Mouse (Mus musculus) gastrocnemius, postnatal 14 days (tissue): ENCODE results near the gene 4933407L21Rik. TPM values are rescaled to one million over a fixed set of nuclear protein-coding genes. Genes with fewer than 3 reads are reported as not detected.

Source experiments
- DNase-seq: peaks from one replicate; pipeline ENCODE4 v3.0.0; 2021; ENCODE audit warnings: mixed read lengths
- intact Hi-C: fragments of 180-260 bp; cut with DNase I; formaldehyde crosslinking; loops from one replicate; pipeline ENCODE4 v1.15.1; 2025; ENCODE audit warnings: low total_unique reads
- total RNA-seq, 2 experiments: library from RNA; stranded (reverse); gene quantifications; 2 replicates each; pipeline ENCODE4 v1.2.3; 2021

4933407L21Rik gene
- total RNA-seq, 2 experiments from 2014 or later = 0.31 to 0.33 TPM

- no peak for DNase-seq
- intact Hi-C loops = no loop called here
These were observed 15.1 kb upstream of the 4933407L21Rik start for GRCm38 (mm10) chr1:85913078-85913755.

DNA sequence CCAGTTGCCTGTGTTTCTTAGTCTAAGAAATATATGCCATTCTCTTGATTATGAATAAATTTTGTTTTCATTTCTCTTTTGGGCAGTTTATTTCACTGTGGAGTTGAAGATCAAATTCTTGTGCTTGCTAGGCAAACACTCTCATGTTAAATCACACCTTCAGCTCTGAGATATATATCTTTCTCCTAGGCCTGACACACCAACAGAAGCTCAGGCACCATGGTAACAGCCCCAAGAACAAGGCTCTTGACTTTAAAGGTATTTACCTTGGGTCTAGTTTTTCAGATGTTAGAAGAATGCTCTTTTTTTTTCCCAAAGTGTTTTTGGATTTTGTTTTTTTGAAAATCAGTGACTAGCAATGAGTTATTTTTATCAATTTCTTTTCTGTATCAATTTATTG lies 12.4 kb upstream of the 4933407L21Rik start:
- no peak for DNase-seq
- intact Hi-C loops = no loop called here

- intact Hi-C loops = no loop called here
- DNase-seq = no peak
These were observed 11.3 kb upstream of the 4933407L21Rik start for GRCm38 (mm10) chr1:85916830-85917450.

- DNase-seq = no peak
- intact Hi-C loops = no loop called here
These were observed 8.7 kb upstream of the 4933407L21Rik start for GRCm38 (mm10) chr1:85919621-85920020.

DNA sequence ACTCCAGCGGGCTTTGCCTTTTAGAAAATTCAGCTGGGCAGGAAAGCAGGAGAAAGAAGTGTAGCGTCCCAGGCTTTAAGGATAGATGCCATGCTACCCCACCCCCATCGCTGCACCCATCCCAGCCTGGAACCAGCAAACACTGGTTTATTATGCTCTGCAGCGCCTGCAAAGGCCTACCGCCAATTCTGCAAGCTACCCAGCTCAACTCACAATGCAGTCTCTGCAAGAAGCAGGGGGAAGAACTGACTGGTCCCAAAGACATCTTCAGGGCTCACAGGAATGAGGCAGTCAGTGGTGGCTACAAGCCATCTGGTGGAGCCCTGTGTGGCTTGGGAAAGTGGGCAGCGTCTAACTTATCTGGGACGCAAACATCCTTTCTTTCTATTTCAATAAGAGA lies 6.6 kb upstream of the 4933407L21Rik start:
- DNase-seq = no peak
- intact Hi-C loops = no loop called here

DNA sequence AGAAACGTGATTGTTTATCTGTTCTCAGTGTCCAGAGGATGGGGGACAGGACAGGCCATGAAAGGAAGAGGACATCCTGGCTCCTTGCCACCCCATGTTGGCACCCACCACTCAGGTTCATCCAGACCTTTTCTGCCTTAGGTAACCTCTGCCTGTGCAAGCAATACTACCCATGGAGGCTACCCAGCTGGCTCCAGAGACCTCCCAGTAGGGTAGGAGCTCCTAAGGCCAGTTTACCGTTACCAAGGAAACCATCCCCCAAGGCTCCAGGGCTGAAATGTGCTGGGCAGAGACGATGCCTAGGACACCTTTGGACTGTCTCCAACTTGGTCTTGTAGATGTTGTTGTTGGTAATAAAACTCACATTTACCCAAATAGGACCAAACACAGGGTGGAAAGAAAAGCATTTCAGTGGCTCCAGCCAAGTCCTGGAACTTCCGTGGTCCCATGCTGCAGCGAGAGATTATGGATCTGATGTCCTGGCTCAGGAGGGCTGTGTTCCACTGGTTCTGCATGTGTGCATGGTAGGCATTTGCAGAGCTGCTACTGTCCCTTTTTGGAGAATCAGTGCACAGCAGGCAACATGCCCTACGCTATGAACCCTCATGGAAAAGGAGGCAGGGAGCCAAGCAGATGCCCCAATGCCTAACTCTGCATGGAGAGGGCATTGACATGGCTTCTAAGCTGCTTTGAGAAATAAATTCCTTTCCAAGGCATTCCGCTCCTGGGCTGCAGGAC lies 6.0 kb upstream of the 4933407L21Rik start:
- no peak for DNase-seq
- intact Hi-C loops = no loop called here

DNA sequence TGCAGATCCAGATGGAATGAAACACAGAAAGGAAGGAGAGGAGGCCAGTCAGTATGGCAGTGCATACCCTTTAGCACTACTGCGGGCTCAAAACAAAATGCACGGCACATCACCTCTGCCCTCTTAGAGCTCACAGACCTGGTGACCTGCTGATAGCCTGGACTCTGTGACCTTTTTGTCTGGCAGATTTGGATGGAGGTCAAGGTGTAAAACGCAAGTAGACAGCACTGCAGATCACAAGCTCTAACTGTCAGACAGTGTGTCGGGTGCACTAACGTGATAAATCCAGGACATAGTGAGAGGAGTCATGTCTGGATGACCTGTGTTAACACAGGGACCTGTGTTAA lies 5.4 kb upstream of the 4933407L21Rik start:
- intact Hi-C loops = no loop called here
- no peak for DNase-seq

- no peak for DNase-seq
- intact Hi-C loops = no loop called here
These were observed 3.1 kb upstream of the 4933407L21Rik start for GRCm38 (mm10) chr1:85925183-85925582.

- DNase-seq = no peak
- intact Hi-C loops = no loop called here
These were observed 394 bp downstream of the 4933407L21Rik start for GRCm38 (mm10) chr1:85928688-85929065.

- intact Hi-C loops = no loop called here
- no peak for DNase-seq
These were observed 1.1 kb downstream of the 4933407L21Rik start for GRCm38 (mm10) chr1:85929406-85929805.

- intact Hi-C loops = no loop called here
- no peak for DNase-seq
These were observed 2.9 kb downstream of the 4933407L21Rik start for GRCm38 (mm10) chr1:85931170-85931569.

GRCm38 (mm10) chr1:85933226-85933625 lies 4.9 kb downstream of the 4933407L21Rik start:
- intact Hi-C loops = no loop called here
- DNase-seq = no peak

DNA sequence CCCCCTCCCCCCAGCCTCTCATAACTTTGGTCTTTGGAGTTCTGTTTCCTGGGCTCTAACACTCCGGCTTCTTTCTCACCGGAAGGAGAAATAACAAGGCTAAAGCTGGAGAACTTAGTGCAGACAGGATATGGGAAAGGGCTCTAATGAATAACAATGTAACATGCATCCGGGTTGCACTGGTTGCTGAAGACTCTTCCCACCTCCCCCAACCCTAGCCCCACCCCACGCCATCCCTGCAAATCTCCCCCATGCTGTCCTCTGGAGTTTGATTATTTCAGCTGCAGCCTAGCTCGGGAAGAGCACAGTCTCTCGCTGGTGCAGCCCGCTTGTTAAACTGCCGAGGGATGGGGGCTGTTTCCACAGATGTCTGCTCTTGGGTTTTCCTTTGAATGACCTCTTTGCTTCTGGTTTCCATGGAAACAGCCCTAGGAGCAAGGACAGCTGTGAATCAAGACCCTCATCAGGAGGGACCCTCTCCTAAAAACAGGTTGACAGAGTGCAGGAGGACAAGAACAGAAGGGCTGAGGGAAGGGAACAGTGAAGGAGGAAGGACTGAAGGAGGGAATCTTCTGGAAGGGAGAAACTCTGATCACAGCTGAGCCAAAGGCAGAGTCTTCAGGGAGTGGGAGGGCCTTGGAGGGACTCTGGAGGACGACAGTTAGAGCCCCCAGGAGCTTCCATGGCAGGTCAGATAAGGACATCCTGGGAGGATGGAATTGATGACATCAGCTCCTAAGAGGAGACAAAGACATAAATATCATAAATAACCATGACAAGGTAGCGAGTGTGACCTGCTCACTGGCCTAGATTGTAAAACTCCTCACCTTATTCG lies 5.6 kb downstream of the 4933407L21Rik start:
- intact Hi-C loops = no loop called here
- DNase-seq = no peak

DNA sequence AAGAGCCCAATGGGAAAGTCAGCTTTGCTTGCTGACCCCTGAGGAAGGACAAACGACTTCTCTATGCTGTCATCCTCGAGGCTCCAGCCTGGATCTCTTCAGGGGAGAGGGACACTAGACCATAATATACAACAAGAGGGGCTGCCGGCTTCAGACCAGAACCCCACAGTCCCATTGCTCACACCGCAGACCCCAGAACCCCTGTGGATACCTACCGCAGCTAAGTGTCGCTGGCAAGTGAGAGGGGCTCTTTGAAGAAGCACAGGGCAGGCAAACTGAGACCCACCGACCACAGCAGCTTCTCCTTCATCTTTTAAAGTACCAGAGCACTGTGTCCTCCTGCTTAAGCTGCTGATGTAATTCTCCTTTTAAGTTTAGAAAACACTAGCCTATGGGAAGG lies 6.3 kb downstream of the 4933407L21Rik start:
- intact Hi-C loops = no loop called here
- no peak for DNase-seq

DNA sequence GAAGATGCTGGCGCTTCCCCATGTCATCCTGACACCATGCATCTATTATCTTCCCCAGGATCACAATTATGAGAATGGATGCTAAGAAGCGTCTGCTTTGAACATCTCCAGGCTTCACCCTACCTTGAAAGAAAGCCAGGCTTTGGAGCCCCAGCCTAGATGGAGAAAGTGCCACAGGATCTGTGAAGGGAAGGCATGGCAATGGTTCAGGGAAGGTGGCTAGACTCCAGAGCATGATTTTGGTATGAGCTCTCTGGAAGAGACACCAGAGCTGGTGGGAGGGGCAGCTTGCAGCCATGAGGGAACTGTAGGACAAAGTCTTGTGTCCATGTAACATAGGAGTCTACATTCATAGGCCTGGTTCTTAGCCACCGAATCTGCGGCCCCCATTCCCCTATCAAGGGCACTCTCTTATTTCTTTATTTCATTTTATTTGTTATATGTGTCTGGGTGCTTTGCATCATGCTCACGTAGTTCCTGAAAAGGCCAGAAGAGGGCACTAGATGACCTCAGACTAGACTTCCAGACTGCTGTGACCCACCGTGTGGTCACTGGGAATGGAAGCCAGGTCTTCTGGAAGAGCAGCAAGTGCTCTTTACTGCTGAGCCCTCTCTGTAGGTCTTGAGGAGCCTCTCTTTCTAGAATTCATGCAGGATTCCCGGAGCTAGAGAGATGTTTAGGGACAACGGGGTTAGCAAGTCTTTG lies 7.0 kb downstream of the 4933407L21Rik start:
- DNase-seq = peak; percentile 27
- intact Hi-C loops = loop anchor here (5.0 kb wide), 1 partner anchor 78 kb away; no protein-coding TSS in a partner anchor

GRCm38 (mm10) chr1:85936265-85936664 lies 8.0 kb downstream of the 4933407L21Rik start:
- no peak for DNase-seq
- intact Hi-C loops = loop anchor here (5.0 kb wide), 1 partner anchor 79 kb away; no protein-coding TSS in a partner anchor

DNA sequence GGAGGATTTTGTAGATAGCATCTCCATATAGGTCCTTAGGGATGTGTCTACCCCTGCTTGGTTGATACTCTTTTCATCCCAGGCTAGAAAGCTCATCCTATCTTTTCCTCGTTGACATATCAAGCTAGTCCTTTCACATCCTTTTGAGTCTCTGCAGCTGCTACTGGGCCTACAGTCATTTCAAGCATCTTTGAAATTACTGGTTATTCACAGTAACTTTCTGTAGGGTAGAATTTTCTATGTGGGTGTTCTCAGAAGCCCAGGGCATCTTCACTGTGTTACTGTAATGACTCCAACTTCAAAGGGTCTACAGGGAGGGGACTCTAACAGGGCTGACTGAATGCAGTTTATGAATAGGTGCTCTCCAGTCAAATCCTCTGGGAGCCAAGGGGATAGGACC lies 9.0 kb downstream of the 4933407L21Rik start:
- no peak for DNase-seq
- intact Hi-C loops = loop anchor here (5.0 kb wide), 1 partner anchor 80 kb away; no protein-coding TSS in a partner anchor

- DNase-seq = no peak
- intact Hi-C loops = no loop called here
These were observed 14.0 kb downstream of the 4933407L21Rik start for GRCm38 (mm10) chr1:85942318-85942717.

GRCm38 (mm10) chr1:85949085-85949684 lies 20.9 kb downstream of the 4933407L21Rik start:
- intact Hi-C loops = no loop called here

More at GRCm38 (mm10) chr1:85949085-85949684, 20.9 kb downstream of the 4933407L21Rik start:
- DNase-seq = no peak
